Mouse (Mus musculus): ENCODE data around the gene 1700017N19Rik.
"Not testable (repeated sequence)": the region's sequence is repeated elsewhere in the genome, so short reads cannot be mapped to it uniquely, and the experiment has no call there.

Gene 1700017N19Rik

DNA sequence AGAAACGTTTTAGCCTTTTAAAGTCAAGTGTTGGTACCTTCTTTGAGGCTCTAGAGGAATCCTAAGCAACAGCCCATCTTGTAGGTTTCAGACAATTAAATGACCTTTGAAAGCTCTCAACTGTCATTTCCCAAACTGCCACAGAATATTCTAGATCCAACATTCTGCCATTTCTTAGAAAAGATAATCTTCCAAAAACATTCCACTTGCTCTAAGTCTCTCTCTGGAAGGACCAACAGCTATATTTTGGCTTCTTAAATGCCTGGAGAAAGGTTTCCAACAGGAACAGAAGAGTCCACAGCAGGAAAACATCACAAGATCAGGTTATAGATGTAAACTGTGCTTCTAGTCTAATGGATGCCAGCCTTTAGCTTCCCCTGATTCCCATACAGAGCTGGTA, at the start of gene 1700017N19Rik, which contains the start of gene 4930430F08Rik:
TSS of gene 1700017N19Rik (plus strand) at position 162 of the 400 bp plus-strand sequence.
TSS of gene 4930430F08Rik (minus strand) at position 101 of the 400 bp plus-strand sequence.
- peaks cover 28% of the 10 kb centered on the region for H3K9me3 ChIP-seq (ENCODE audit: low read length)
- peak within 1 kb of the TSS; percentile 90; the same call in 1 of the 2 replicates for H3K4me3 ChIP-seq (replicated peaks; ENCODE audit: low read length)
- TF ChIP-seq POU5F1 (IDR thresholded peaks at IDR 0.05; ENCODE audit: borderline replicate concordance, low read length) = no peak
- TF ChIP-seq CTCF (conservative IDR thresholded peaks at IDR 0.05; ENCODE audit: low read length) = no peak
- no peak for TF ChIP-seq NANOG (IDR thresholded peaks at IDR 0.05; ENCODE audit: borderline replicate concordance, low read length)
- H3K4me1 ChIP-seq (replicated peaks; ENCODE audit: low read depth, low read length) = peaks cover 7% of the 10 kb centered on the region
- H3K36me3 ChIP-seq (ENCODE audit: insufficient read depth, low read length) = peaks cover 17% of the 10 kb centered on the region
- no peaks in the 10 kb centered on the region for H3K27me3 ChIP-seq (ENCODE audit: insufficient read depth, low read length)

- no peaks in the 10 kb centered on the region for H3K9me3 ChIP-seq (ENCODE audit: low read length)
- no peak for TF ChIP-seq NANOG (IDR thresholded peaks at IDR 0.05; ENCODE audit: borderline replicate concordance, low read length)
- no peak for TF ChIP-seq POU5F1 (IDR thresholded peaks at IDR 0.05; ENCODE audit: borderline replicate concordance, low read length)
- no peak for TF ChIP-seq CTCF (conservative IDR thresholded peaks at IDR 0.05; ENCODE audit: low read length)
- H3K27me3 ChIP-seq (ENCODE audit: insufficient read depth, low read length) = no peaks in the 10 kb centered on the region
- no peak overlapping the region for H3K4me3 ChIP-seq (replicated peaks; ENCODE audit: low read length)
- H3K4me1 ChIP-seq (replicated peaks; ENCODE audit: low read depth, low read length) = no peaks in the 10 kb centered on the region
- H3K36me3 ChIP-seq (ENCODE audit: insufficient read depth, low read length) = no peaks in the 10 kb centered on the region
Observed at GRCm38 (mm10) chr10:100556566-100557175, 33.6 kb upstream of the 1700017N19Rik start.

- peaks cover 12% of the 10 kb centered on the region; the same call in 1 of the 2 replicates for H3K36me3 ChIP-seq (ENCODE audit: insufficient read depth, low read length)
- not testable (repeated sequence) for H3K9me3 ChIP-seq (ENCODE audit: low read length); H3K27me3 ChIP-seq (ENCODE audit: insufficient read depth, low read length); H3K4me3 ChIP-seq (replicated peaks; ENCODE audit: low read length); H3K4me1 ChIP-seq (replicated peaks; ENCODE audit: low read depth, low read length)
Observed at GRCm38 (mm10) chr10:100560194-100560883, 29.9 kb upstream of the 1700017N19Rik start.

DNA sequence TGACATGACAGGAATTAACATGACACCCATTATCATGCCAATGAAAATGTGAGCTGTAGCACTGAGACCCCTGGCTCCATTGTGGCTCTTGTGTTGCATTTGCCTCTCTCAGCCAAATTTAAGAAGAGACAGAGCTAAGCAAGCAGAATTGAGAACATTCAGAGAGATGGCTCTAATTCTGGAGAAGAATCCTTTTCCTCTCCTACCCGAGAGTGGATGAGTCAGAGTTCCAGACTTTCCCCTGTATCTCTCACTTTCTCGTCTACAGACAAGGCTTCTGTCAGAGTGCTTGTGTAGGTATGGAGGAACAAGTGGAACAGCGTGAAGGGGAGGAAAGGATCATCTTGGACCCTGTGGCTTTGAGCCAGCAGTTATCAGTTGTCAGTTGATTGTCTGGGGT, 26.2 kb upstream of the 1700017N19Rik start:
- Histone ChIP-seq H3K9me3 (ENCODE audit: low read length) (peaks cover 7% of the 10 kb centered on the region), H3K4me3 (replicated peaks; ENCODE audit: low read length) (no peak overlapping the region), H3K27me3 (ENCODE audit: insufficient read depth, low read length) (no peaks in the 10 kb centered on the region), H3K4me1 (replicated peaks; ENCODE audit: low read depth, low read length) (no peaks in the 10 kb centered on the region), H3K36me3 (ENCODE audit: insufficient read depth, low read length) (peaks cover 19% of the 10 kb centered on the region; the same call in 1 of the 2 replicates)
- TF ChIP-seq NANOG (IDR thresholded peaks at IDR 0.05; ENCODE audit: borderline replicate concordance, low read length) (no peak), POU5F1 (IDR thresholded peaks at IDR 0.05; ENCODE audit: borderline replicate concordance, low read length) (no peak)

DNA sequence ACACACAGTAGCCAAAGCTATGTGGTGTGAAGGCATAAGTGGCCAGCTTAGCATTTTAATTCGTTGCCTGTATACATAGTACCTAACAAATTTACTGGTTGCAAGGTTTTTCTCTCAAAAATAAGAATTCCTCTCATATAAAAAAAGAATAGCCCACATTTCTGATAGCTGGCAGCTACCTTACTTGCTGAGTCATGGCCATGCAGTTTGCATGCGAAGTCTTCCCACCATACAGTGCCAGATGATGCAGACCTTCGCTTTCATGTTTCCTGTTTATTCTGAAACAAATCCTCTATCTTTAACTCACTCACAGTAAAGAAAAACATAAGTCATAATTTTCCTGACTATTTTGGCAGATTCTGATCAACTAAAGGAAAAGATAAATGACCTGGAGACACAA, 18.6 kb upstream of the 1700017N19Rik start:
- Histone ChIP-seq H3K9me3 (ENCODE audit: low read length) (peaks cover 35% of the 10 kb centered on the region), H3K27me3 (ENCODE audit: insufficient read depth, low read length) (no peaks in the 10 kb centered on the region), H3K4me3 (replicated peaks; ENCODE audit: low read length) (no peak overlapping the region), H3K4me1 (replicated peaks; ENCODE audit: low read depth, low read length) (no peaks in the 10 kb centered on the region), H3K36me3 (ENCODE audit: insufficient read depth, low read length) (peaks cover 50% of the 10 kb centered on the region)
- no peak for TF ChIP-seq POU5F1 (IDR thresholded peaks at IDR 0.05; ENCODE audit: borderline replicate concordance, low read length)
- TF ChIP-seq NANOG (IDR thresholded peaks at IDR 0.05; ENCODE audit: borderline replicate concordance, low read length) = no peak
- TF ChIP-seq CTCF (conservative IDR thresholded peaks at IDR 0.05; ENCODE audit: low read length) = no peak

DNA sequence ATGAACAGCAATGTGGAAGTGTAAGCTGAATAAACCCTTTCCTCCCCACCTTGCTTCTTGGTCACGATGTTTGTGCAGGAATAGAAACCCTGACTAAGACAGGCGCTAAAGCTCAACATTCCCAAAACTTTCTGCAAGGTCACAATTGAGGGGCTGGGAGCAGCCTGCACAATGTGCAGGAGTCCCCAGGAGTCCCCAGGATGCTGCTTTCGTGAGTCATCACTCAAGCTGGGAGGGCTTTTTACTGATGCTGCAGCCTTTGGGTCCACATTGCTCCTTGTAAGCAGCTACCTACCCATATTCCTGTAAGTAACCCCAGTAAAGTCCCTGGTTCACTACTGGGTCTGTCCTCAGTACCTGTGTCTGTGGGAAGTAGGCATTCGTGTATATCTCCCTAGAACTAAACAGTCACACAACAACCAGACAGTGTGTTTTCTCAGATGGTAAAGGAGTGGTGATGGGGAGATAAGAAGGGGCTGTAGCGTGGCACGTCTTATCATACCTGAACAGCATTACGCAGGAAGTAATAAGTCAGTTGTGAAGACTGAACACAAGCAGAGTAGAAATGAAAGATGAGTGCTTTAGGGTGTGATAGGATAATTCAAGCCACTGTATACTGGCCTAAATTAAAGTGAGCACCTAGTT, 15.7 kb upstream of the 1700017N19Rik start:
- Histone ChIP-seq H3K4me1 (replicated peaks; ENCODE audit: low read depth, low read length) (no peaks in the 10 kb centered on the region), H3K36me3 (ENCODE audit: insufficient read depth, low read length) (peaks cover 58% of the 10 kb centered on the region), H3K4me3 (replicated peaks; ENCODE audit: low read length) (no peak overlapping the region), H3K9me3 (ENCODE audit: low read length) (peaks cover 50% of the 10 kb centered on the region), H3K27me3 (ENCODE audit: insufficient read depth, low read length) (no peaks in the 10 kb centered on the region)
- no peak for TF ChIP-seq CTCF (conservative IDR thresholded peaks at IDR 0.05; ENCODE audit: low read length)
- no peak for TF ChIP-seq POU5F1 (IDR thresholded peaks at IDR 0.05; ENCODE audit: borderline replicate concordance, low read length)
- no peak for TF ChIP-seq NANOG (IDR thresholded peaks at IDR 0.05; ENCODE audit: borderline replicate concordance, low read length)

DNA sequence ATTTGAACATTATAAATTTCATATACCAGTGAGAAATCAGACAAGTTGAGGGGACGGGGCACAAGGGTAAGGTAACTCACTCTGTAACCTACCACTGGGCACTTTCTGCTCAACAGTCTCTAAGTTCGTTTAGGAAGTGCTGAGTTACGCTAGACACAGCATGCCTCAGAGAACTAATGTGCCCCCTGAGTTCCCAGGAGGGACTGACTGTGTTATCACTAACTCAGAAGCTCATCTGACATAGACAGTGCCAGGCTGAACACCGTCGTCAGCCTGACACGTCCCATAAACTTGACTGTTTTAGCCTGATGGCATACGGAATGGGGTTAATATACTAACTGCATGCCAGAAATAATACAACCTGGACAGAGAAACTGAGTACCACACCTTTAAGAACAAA, 15.0 kb upstream of the 1700017N19Rik start:
- Histone ChIP-seq H3K27me3 (ENCODE audit: insufficient read depth, low read length) (no peaks in the 10 kb centered on the region), H3K4me3 (replicated peaks; ENCODE audit: low read length) (no peak overlapping the region), H3K9me3 (ENCODE audit: low read length) (peaks cover 50% of the 10 kb centered on the region), H3K36me3 (ENCODE audit: insufficient read depth, low read length) (peaks cover 58% of the 10 kb centered on the region), H3K4me1 (replicated peaks; ENCODE audit: low read depth, low read length) (no peaks in the 10 kb centered on the region)
- TF ChIP-seq POU5F1 (IDR thresholded peaks at IDR 0.05; ENCODE audit: borderline replicate concordance, low read length) (no peak), NANOG (IDR thresholded peaks at IDR 0.05; ENCODE audit: borderline replicate concordance, low read length) (no peak), CTCF (conservative IDR thresholded peaks at IDR 0.05; ENCODE audit: low read length) (no peak)

- no peak for TF ChIP-seq CTCF (conservative IDR thresholded peaks at IDR 0.05; ENCODE audit: low read length)
- no peak for TF ChIP-seq NANOG (IDR thresholded peaks at IDR 0.05; ENCODE audit: borderline replicate concordance, low read length)
- Histone ChIP-seq H3K9me3 (ENCODE audit: low read length) (peaks cover 45% of the 10 kb centered on the region), H3K36me3 (ENCODE audit: insufficient read depth, low read length) (peaks cover 34% of the 10 kb centered on the region), H3K4me1 (replicated peaks; ENCODE audit: low read depth, low read length) (peaks cover 7% of the 10 kb centered on the region), H3K4me3 (replicated peaks; ENCODE audit: low read length) (no peak overlapping the region; the same call in 1 of the 2 replicates), H3K27me3 (ENCODE audit: insufficient read depth, low read length) (no peaks in the 10 kb centered on the region)
Observed at GRCm38 (mm10) chr10:100584178-100584577, 6.1 kb upstream of the 1700017N19Rik start.
